Mouse (Mus musculus): ENCODE measurements around the gene Fam129b. TPM values are rescaled to one million over a fixed set of nuclear protein-coding genes. Genes with fewer than 3 reads are reported as not detected.

The Fam129b gene
- total RNA-seq, 2 experiments from 2014 or later: 15.8 to 32.3 TPM

DNA sequence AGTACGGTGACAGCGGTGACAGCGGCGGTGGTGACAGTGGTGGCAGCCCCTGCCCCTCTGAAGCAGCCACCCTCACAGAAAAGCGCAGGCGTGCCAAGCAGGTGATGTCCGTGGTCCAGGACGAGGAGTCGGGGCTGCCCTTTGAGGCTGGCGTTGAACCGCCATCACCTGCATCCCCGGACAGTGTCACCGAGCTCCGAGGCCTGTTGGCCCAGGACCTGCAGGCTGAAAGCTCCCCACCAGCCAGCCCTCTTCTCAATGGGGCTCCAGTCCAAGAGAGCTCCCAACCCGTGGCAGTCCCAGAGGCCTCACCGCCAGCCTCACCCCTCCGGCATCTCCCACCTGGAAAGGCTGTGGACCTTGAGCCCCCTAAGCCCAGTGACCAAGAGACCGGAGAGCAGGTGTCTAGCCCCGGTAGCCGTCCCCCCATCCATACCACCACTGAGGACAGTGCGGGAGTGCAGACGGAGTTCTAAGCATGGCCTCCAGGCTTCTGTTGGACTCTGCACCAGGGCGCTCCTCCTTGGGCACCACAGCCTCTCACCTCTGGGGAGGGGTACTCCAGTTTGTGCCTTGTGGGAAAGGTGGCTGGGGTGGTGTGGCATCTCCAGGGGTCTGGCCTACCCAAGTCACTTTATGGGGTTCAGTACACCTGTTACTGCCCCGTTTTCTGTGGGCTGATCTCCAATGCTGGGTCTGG is 47.8 kb downstream of the Fam129b start:
- no peak for DNase-seq

DNA sequence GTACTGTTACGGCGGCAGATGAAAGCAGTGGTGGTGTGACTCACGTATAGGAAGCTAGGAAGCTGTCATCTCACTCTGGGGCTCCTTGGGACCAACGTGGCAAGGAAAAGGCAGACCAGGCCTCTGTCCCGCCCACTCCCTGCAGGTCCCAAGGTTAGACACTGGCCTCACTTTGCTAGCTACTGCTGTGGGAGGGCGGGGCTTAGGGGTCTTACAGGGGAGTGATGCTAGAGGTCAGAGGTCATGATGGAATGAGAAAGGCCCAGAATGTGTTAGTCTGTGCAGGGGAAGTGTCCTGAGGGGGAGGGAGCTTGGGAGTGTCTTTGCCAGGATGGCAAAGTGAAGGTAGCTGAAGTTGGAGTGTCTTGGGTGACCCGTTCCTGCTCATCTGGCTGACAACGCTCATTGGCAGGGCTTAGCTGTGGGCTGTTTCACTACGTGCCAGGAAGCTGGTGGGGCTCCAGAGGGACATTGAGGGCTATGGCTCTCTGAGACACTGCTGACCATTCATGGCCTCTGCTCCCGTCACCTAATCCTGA is 48.5 kb downstream of the Fam129b start:
- DNase-seq: no peak

DNA sequence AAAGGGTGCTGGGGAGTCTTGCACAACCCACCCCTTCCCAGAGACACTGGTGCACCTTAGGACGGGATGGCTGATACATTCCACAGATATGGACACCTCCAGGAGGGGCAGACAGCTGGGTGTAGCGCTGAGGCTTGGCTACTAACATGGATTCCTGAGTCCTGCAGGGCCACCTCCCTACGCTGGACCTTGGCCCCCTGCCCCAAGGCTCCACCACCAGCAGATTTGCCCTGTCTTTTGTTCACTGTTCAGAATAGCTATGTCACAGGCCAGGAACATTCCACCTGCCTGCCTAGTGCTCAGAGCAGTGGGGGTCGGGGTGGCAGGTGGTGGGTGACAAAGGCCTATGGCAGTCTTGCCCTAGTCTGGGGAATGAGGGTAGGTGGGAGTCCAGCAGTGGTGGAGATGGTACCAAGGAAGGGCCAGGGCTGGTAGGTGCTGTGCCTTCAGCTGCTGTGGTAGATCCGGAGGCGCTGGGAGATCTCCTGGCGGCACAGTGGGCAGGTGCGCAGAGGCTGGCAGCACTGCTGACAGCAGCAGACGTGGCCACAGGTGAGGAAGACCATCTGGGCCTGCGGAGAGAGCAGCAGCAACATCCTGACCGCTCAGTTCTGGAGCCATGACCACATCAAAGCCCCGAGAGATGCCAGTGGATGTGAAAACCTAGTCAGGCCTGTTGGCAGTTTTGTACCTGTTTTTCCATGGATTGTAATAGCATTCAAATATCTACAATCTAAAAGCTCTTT is 50.6 kb downstream of the Fam129b start:
- no peak for DNase-seq

DNA sequence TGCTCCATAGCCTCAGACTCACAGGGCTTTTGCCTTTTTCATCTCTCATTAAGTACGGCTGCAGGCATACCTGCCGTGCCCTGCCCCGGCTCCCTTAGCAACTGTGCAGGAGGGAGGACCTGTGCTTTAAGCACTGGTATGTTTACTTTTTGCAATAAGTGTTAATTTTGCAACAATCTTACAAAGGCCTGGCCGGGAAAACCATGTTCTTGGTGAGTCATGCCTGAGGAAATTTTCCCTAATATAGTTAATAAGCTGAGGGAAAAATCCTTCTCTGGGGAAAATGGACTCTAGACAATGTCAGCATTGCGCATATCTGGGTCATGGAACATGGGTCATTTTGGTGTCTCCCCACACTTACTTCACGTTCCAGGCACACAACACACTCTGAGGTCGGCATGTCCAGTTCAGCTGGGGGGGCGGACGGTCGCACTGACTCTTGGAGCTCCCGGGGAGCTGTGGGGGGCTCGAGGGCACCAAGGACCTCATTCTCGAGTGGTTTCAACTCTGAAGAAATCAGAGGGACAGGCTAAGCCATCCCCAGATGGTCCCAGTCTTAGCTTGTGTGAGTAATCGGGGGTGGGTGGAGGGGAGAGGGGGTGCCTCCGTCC is 51.8 kb downstream of the Fam129b start:
- no peak for DNase-seq

DNA sequence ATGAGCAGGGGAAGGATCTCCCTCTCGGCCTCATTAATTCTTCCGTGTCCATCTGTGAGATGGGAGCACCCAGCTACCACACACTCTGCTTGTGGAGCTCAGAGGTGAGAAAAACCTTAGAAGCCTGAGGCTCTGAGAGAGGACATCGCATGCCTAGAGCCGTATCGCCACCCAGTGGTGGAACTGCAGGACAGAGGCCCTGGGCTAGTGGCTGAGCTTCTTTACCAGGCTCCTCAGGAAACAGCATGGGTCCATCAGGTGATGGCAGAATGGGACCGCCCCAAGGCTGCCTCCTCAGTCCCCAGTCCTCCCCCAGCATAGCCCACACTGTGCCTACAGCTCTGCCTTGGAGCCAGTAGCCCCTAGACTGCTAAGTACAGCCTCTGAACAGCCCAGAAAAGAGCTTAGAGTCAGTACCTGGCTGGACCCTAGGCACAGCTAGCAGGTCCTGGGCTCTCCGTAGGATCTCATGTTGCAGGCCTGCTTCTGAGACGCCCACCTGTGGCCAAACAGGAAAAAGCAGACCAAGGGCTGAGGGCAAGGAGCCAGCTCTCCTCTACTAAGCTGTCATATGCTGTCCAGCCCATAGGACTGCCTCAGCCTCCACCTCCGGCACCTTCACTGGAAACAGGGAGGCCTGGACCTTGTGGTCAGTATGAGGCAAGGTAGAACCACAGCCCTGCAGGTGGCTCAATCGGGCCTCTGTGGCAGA is 52.5 kb downstream of the Fam129b start:
- DNase-seq: peak; percentile 72 to 84

DNA sequence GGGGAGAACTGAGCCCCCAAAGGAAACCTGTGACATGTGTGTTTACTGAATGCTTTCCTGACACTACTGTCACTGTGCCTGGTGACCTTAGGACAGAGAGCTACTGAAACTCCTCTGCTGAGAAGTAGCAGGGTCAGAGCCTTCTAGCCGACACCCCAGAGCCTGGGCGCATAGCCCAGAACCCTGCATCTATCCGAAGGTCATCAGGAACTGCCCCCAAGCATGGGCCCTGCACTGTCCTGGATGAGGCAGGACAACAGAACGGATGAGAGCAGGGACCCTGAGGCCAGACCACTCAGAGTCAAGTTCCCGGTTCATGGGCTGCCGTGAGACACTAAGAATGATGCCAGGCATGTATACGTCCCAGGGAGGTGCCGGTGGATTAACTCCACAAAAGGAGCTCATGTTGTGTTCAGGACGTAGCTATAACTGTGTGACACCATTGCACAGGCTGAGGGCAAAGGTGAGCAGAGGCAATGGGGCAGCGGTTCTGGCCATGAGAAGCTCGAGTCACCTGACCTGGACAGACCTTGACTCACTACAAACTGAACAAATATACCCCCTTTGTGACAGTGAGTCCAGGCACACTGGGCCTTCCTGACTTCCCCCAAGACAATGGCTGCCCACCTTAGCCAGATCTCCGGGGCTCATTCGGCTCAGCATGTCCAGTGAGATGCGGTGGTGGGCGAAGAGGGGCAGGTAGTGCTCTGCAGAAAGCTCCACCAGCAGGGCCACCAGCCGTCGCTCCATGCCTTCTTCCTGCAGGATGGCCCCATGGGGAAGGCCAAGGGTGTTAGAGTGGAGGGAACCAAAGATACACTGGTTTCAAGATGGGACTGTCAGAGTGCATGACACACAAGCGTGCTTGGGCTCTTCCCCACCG is 53.3 kb downstream of the Fam129b start:
- DNase-seq: no peak

DNA sequence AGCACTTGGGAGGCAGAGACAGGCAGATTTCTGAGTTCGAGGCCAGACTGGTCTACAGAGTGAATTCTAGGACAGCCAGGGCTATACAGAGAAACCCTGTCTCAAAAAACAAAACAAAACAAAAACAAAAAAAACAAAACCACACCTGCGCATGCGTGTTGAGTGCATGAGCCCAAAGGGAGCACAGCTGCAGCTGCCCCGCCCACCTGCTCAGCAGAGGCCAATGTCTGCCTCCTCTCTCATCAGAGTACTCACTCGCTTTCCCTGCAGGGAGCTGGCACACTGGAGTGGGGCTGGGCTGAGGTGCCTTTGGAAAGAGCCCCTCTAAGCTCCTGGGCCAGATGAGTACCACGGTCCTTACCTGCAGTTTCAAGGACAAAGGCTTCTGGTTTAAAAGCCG is 55.8 kb downstream of the Fam129b start:
- DNase-seq: no peak

DNA sequence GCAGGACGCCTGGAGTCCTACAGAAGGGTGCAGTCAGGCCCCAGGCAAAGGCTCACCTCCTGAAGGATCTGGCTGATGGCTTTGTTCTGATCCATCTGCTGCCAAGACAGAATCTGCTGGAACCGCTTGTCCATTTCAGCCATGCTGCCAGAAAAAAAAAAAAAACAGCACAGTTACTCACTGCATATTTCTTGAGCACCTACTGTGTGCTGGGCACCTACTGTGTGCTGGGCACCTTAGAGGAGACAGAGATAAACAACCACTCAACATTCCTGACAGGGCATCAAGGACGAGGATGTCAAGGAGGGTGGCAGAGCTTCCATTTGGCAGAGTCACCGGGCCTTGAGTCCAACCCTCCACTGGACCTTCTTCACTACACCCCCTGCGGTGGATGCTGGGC is 62.8 kb downstream of the Fam129b start:
- DNase-seq: no peak

DNA sequence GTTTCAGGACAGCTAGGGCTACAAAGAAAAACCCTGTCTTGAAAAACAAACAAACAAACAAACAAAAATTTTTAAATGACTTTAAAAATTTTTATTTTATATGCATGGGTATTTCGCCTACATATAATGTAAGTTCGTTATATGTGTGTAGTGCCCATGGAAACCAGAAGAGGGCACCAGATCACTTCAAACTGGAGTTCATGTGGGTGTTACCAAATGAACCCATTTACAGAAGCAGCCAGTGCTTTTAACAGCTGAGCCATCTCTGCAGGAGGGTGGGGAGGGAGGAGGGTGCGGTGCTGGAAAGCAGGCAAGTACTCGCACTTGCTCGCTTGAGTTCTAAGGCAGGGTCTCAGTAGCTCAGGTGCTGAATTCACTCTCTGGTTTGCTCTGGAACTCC is 63.5 kb downstream of the Fam129b start:
- peak in 1 of 2 experiments; percentile 26 for DNase-seq

DNA sequence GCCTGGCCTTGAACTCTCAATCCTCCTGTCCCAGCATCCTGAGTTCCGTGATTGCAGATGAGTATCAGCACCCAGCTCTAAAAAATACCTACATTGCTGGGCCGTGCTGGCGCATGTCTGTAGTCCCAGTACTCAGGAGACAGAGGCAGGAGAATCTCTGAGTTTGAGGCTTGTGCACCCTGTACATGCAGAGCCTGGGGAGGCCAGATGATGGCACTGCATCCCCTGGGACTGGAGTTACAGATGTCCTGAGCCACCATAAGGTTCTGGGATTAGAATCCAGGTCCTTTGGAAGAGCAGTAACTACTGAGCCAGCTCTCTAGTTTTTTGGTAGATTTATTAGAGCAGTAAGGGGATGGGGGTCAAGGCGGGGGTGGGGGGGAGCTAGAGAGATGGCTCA is 64.6 kb downstream of the Fam129b start:
- DNase-seq: no peak

DNA sequence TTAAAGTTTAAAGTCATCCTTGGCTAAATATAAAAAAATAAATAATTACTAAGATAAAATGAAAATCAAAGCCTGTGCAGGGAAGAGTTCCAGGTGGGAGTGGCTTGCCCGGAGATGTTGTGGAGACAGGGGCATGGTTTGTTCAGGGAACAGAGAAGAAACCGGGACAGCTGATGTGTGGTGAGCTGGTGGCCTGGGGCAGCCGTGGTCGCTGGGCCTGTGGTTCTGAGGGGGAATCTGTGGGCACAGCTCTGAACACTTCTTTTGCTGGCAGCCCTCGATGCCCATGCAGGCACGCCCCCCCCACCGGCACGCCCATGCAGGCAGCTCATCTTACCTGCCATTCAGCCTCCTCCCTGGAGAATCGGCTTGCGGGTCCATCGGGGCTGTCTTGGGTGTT is 71.5 kb downstream of the Fam129b start:
- no peak for DNase-seq

DNA sequence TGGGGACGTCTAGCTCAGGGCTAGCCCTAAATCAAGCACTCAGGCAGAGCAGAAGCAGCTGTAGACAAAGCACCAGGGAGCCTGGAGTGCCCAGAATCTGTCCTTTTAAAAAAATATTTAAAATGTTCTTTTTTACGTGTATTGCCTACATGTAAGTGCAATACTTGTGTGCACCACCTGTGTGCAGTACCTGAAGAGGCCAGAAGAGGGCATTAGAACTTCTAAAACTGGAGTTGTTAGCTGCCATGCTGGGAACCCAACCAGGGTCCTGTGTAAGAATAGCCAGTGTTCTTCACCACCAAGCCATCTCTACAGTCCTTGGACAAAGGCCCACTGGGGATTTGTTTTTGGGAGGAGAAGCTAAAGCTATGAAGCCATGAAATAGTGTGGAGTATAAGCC is 78.7 kb downstream of the Fam129b start:
- DNase-seq: no peak

DNA sequence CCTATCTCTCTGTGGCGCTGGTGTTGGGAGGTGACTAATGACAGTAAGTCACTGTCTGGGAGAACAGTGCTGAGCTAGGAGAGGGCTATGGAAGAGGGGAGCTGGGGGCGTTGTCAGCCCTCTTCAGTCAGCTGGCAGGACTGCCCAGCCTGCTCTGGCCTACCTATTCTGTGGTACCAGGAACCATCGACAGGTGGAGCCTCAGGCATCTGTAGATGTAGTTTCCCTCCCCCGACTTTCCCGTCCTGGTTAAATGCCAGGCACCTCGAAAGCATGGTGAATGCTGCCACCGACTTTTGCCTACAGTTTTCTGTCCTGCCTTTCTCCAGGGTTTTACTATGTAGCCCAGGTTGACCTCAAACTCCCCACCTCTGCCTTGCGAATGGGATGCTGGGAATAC is 81.4 kb downstream of the Fam129b start:
- no peak for DNase-seq

DNA sequence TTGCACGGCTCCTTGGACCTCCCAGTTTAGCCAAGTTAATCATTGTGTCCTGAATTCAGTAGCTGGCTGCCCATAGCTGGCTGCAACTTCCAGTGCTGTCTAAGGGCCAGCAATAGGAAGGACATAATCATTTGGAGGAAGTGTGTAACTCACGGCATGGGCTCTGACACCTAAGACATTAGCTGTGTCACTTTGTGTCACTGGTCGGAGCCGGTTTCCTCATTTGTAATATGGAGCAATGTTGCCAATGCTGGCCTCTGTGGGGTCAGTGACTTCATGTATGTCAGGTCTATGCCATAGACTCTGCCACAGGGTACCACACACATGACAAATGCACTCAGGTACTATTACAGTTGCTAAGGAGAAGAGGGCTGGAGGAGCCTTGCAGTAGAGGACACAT is 84.4 kb downstream of the Fam129b start:
- DNase-seq: no peak

DNA sequence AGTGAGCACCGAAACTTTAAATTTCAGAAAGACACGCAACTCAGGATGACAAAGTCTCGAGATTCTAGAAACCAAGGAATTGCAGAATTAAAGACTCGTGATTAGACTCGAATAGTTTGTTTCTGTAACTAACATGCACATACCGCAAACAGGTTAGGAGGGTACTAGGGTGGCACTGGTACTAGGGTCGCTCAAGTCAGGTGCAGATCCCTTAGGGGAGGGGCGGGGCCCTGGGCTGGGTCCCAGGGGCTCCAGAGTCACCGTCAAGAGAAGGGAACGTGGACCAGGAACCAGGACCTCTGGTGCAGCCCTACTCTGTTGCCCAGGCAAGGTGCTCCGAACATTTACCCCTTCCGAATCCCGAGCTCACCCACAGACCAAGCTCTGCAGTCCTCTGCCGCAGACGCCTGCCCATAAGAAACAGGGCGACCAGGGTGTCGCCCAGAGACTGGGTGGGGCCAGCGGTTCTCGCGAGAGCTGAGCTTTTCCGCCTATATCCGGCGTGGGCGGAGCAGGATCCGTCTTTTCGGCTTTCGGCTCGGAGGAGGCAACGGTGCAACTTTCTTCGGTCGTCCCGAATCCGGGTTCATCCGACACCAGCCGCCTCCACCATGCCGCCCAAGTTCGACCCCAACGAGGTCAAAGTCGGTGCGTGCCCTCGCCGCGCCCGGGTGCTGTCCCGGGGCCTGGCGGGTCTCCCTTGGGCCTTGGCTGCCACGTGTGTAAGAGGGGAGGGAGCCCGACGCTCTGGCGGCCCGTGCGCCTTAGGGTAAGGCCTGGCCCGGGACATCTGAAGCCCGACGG is 85.5 kb downstream of the Fam129b start, which contains the start of the genes Rpl12 and Lrsam1:
Gene Rpl12, plus strand, starts transcription at position 368 of the 804 bp plus-strand sequence.
Gene Lrsam1, minus strand, starts transcription at position 423 of the 804 bp plus-strand sequence.
- peak; percentile 96 to 97 for DNase-seq

DNA sequence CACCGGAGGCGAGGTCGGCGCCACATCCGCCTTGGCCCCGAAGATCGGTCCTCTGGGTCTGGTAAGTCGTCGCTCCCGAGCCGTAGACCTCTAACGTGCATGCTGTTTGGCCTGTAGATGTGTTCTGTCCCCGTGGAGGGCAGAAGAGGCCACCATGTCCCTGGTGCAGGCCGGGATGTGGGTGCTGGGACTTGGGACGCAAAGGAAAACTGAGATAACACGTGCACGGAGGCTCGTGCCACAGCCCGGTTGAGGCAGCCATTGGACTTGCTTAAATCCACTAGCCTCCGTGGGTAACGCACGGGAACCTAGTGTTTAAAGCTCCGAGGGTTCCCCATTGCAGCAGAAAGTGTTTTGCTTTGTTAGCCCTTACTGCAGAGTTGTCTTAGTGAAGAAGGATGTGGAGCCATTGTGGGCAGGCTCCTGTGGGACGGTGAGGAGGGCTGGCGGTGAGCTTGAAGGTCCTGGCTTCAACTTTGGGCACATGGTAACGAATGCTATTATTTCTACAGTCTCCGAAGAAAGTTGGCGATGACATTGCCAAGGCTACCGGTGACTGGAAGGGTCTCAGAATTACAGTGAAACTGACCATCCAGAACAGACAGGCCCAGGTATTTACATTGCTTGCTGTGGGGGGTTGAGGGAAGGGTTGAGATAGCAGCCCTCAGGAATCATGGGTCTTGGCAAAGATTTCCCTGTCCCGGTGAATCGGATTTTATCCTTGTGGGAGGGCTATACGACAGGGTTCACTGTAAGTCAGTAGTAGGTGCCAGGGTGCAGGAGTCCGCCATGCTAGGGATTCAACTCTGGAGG is 86.4 kb downstream of the Fam129b start:
- peak; percentile 38 to 48 for DNase-seq

DNA sequence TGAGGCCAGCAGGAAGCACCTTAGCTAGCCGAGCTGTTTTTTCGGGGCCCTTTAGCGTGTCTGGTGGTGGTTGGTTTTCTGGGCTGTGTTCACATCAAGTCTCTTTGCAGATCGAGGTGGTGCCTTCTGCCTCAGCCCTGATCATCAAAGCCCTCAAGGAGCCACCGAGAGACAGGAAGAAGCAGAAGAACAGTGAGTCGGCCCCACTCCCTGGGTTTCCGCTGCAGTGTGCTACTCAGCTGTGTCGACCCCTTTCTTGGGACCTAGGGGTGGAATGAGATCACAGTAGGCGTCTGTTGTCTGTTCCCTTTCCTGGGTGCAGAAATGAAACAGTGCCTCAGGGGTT is 86.9 kb downstream of the Fam129b start:
- DNase-seq: no peak

DNA sequence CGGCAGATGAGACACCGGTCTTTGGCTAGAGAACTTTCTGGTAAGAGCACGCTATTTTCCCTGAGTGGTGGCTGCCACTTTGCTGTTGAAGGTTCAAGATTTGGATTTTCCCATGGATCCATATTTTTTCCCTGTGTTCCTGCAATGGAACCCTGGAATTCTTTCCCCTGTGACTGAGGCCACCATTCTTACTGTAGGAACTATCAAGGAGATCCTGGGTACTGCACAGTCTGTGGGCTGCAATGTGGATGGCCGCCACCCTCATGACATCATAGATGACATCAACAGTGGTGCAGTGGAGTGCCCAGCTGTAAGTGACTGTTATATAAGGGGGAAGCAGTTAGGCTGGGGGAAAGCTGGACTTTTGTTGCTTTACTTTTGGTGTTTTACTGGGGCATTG is 87.6 kb downstream of the Fam129b start:
- DNase-seq: no peak

DNA sequence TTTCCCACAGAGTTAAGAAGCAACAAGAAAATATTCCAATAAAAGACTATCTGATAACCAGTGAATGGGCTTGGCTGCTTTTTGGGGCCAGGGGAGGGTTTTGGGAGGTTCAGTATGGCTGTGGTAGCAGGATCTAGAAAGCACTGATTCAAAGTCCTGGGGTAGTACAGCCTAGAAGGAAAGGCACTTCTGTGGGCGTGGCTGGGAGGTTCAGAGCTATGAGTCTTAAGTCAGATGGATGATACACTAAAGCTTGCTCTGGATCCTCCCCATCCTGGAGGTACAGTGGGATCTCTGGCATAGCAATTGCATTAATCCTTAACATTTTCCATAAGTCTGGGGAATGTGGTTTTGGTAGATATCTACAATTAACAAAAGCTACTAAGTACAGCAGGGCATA is 88.1 kb downstream of the Fam129b start:
- DNase-seq: no peak

Measured in adrenal gland, postnatal 36 days (tissue).